Mouse (Mus musculus) lung, adult 2 months (tissue): Measurements from ENCODE around the gene Cbarp.

Experiments used
- CTCF ChIP-seq: fragments of 200-500 bp; IDR thresholded peaks from 2 replicates; pipeline ENCODE4 v1.5.1; 2011; ENCODE audit warnings: mild to moderate bottlenecking, low read length, control low read depth; ENCODE audit not compliant: insufficient read depth
- POLR2A ChIP-seq: fragments of 200-500 bp; IDR thresholded peaks from 2 replicates; pipeline ENCODE4 v1.6.1; 2011; ENCODE audit warnings: low read depth, mild to moderate bottlenecking, control low read depth, low read length, borderline replicate concordance; ENCODE audit errors: extremely low read depth

- no peak for TF ChIP-seq POLR2A
- no peak for TF ChIP-seq CTCF
Measured at GRCm38 (mm10) chr10:80095547-80095946, 45.1 kb downstream of the Cbarp start.
